Mouse (Mus musculus) CD8-positive naive resting alpha-beta T cell, adult 2 months (primary cell): Measurements from ENCODE around the gene Arl6ip1.
"Not testable (repeated sequence)": the region's sequence is repeated elsewhere in the genome, so short reads cannot be mapped to it uniquely, and the experiment has no call there.

Source experiments
- DNase-seq, 2 experiments: peaks; one replicate each; pipeline ENCODE4 v3.0.0; 2022; ENCODE audit warnings: low read depth in 2 of 2, low spot score in 2 of 2

Gene Arl6ip1

DNA sequence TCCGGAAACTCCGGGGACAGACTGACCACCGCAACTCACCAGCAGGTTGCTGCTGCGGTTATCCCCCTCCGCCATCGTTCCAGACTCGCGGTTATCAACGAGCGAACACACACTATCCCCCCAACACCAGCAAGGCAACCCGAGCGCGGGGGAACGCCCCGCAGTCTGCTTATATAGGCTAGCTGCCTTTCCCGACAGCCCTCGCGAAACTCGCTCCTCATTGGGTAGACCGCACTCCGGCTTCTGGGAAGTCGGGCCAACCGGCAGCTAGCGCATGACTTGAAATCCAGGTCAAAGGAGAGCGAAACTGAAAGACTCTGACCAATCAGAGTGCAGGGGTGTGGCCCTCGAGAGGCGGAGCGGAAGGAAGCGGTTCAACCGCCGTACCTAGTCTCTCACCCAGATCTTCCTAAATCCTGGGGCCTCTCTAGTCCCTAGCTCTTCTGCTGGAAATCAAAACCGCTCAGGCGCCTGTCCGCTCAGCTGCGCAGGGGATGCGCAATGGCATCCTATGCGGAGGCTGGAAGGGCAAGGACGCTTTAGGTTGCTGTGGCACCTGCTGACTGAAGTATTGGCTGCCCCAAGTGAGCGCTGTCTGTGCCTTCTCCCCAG lies at the start of gene Arl6ip1:
Gene Arl6ip1 (minus strand): TSS at position 233 of the 612 bp plus-strand sequence.
- DNase-seq: peak; percentile 97

DNA sequence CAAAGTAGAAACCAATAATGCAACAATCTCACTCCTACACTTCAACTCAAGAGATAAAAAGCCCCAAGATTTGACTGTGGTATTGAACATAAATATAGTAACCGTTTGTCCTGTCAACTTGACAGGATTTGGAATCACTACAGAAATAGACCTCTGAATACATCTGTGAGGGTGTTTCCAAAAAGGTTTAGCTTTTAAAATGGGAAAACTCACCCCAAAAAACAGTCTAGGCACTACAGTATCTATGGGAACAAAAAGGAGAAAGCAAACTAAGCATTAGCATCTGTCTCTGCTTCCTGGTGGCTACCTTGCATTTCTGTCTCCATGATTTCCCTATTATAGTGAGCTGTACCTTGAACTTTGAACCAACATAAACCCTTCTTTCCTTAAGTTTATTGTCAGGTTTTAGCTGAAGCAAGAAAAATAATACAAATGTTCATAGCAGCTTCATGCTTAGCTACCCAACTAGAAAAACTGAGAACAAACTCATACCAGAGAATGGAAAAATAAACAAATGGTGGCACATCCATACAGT lies 46.4 kb upstream of the Arl6ip1 start:
- DNase-seq: no peak

DNA sequence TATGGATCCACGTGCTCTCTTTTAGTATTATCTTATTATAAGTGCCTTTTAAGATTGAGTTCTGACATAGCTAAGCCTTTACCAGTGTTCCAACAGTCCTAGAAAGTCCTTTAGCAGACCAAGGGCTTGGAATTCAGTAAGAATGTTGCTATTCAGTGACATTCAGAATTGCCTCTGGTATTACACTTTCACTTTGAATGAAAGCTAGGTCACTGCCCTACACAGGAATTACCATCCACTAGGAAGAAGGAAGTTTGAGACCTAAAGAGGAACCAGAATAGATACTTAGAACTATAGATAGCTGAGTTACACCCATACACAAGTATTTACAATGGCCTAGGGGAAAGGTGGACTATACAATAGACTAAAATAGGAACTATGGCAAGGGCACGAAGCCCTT lies 40.7 kb upstream of the Arl6ip1 start:
- not testable (repeated sequence) for DNase-seq

DNA sequence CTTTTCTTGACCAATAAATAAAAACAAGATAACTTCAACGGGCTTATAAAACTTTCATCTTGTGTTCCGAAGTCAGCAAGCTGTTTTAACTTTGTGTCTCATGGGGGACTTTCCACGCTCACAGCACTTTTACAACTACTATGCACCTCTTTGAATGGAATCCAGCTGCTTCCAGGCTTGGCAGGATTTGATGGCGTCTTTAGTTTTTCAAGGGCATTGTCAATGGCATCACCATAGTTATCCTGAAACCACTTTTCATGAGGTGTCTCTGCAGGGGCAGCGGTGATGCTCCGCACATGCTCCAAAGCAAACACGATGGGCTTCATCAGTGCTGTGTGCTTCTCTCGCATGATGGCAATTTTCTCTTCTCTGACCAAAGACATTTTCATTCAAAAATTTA lies 33.5 kb upstream of the Arl6ip1 start:
- DNase-seq: no peak

DNA sequence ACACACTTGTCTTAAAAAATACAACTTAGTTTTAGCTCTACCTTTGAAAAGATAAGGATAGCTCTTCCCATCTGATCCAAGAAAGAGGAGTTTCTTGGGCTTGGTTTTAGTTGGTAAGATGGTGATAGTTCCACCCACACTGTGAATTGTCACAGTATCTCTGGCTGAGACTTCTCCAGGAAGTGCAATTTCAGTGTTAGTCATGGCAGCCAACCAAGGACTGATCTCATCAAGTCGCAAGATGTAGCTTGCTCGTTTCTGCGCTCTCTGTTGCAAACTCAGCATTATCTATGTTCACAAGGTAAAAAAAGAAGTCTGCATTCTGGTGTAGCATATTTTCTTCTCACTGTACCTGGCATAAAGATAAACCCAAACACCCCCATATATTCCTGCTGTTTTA lies 30.7 kb upstream of the Arl6ip1 start:
- no peak for DNase-seq

DNA sequence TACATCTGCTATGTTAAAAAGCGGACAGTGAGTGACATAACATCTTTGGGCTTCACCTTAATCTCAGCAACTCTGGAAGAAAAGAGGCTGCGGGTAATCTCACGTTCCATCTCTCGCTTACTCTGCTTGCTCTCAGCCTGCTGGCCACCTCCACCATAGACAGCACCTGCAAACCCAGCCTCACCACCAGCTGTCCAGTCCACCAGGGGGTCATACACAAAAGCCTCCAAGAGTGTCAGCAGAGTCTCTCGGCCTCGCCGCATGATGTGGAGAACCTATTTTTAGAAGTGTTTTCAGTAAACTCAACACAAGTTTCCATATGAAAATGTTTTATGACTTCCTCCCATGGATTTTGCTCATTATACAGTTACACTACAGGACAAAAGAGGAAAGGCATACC lies 27.0 kb upstream of the Arl6ip1 start:
- no peak for DNase-seq

DNA sequence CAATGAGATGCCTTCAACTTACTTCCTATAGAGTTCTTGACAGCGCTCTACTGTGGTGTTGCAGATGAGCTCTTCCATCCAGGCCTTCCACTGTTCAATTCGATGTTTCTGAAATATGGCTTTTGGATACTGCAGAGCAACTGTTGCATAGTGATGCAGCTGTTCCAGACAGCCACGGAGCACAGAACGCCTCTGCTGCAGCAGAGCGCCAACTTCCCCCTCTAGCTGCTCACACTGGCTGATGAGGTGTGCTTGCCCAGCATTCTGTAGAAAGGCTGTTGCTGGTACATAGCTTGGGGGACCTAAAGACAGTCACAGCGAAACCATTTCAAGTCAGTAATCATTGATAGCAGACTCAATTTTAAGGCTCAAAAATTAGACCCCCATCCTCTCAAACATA lies 24.7 kb upstream of the Arl6ip1 start:
- DNase-seq: no peak

- DNase-seq: no peak
Observed at GRCm38 (mm10) chr7:118143602-118144001, 14.1 kb upstream of the Arl6ip1 start.

DNA sequence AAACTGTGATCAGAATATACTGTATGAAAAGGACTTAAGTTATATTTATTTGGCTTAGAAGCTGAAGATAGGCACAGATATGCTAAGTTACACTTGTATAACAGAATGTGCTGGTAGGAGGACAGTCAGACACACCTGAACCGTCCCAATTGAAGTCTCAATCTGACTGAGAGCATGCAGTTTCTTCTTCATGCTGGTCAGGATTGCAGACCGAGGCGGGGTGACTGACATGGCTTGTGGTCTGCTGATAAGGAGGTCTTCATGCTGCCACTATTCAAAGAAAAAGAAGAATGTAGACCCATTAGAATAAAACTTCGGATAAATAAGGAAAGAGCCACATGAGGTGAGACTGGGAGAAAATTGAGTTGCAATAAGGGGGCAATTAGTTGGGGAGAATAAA lies 13.7 kb upstream of the Arl6ip1 start:
- no peak for DNase-seq

GRCm38 (mm10) chr7:118141271-118141670 lies 11.8 kb upstream of the Arl6ip1 start:
- DNase-seq: no peak

GRCm38 (mm10) chr7:118135128-118135527 lies 5.7 kb upstream of the Arl6ip1 start:
- DNase-seq: no peak

- DNase-seq: no peak
Observed at GRCm38 (mm10) chr7:118128925-118129429, 485 bp downstream of the Arl6ip1 start.

GRCm38 (mm10) chr7:118126219-118126875 lies 3.1 kb downstream of the Arl6ip1 start:
- DNase-seq: no peak

- DNase-seq: no peak
Observed at GRCm38 (mm10) chr7:118125736-118126135, 3.7 kb downstream of the Arl6ip1 start.

GRCm38 (mm10) chr7:118123512-118124411 lies 5.7 kb downstream of the Arl6ip1 start:
- no peak for DNase-seq

- no peak for DNase-seq
Observed at GRCm38 (mm10) chr7:118122235-118122634, 7.2 kb downstream of the Arl6ip1 start.

GRCm38 (mm10) chr7:118120654-118121053 lies 8.8 kb downstream of the Arl6ip1 start:
- no peak for DNase-seq

DNA sequence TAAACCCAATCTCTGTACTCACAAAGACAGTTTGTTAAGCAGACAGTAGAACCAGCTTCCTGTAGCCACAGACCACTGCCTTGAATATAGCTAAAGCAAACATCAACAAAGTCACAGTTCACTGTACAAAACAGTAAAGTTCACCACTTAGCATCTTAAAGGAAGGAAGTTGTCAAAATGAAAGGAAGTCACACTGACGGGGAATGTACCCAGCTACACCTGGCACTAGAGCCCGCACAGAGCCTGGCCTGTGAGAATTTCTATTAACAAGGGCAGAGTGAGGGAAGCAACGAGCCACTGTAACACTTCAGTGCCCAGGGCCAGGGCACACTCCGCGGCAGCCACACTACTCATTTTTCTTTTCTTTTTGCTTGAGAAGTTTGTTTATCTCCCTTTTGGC lies 9.5 kb downstream of the Arl6ip1 start:
- DNase-seq: peak; percentile 38 to 47

GRCm38 (mm10) chr7:118119142-118119541 lies 10.3 kb downstream of the Arl6ip1 start:
- DNase-seq: no peak

DNA sequence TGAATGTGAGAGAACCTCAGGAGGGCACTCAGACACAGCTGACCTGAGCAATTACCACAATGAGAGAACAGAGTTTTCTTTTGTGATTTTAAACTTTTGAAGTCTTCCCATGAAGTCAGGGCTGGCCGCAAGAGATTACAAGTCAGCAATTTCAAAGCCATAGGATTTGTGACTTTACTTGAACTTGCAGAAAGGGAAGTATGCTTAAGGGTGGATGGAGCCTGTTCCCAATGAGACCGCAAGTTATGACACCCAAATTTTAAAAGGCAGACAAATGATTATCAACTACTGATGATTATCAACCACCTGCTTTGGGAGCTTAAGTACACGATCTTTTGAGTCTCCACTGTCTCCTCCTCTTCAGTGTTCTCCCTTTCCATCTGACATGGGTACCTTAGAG lies 11.0 kb downstream of the Arl6ip1 start:
- no peak for DNase-seq

DNA sequence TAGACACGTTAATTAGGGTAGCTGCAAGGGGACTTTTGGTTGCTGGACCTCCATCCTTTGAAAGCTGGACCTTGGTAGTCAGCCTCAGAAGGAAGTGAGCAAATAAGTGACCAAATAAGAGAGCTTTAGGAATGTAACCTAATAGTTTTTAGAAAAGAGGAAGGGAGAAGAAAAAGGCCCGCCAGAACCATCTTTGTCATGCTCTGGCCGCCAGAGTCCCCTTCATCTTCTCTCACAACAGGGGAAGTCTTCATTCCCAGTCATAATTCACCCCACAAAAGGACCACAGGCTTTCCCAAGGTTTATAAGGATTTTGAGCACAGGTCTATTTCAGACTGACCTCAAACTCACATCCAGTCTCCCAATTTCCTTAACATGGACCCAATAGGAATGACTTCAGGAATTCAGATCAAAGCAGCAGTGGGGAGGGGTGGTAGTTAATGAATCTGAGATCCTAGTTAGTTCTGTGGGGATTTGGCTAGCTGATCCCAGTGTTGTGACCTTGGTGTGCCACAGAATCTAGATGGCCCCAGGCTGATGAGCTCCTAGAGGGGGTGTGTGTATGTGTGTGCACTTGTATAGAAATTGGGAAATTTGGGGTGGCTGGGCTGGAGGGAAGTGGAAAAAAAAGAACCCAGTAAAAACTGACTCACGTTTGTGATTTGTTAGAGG lies 11.8 kb downstream of the Arl6ip1 start:
- no peak for DNase-seq
